Mouse (Mus musculus): ENCODE results near the gene Adh4.

- TF ChIP-seq GATA1 (IDR thresholded peaks at IDR 0.05; ENCODE audit: low read length) (no peak), TAL1 (IDR thresholded peaks at IDR 0.05; ENCODE audit: low read length) (no peak)
Measured at GRCm38 (mm10) chr3:138423664-138424063, 8.4 kb downstream of the Adh4 start.
